Mouse (Mus musculus) granulocyte monocyte progenitor cell, adult 5-6 weeks (primary cell): ENCODE results near the gene Slfn1. TPM values are rescaled to one million over a fixed set of nuclear protein-coding genes. Genes with fewer than 3 reads are reported as not detected.
"Not testable (repeated sequence)": the region's sequence is repeated elsewhere in the genome, so short reads cannot be mapped to it uniquely, and the experiment has no call there.

Experiments used
- ATAC-seq: replicated peaks from 2 replicates; pipeline ENCODE4 v1.8.0; 2016; ENCODE audit warnings: mild to moderate bottlenecking, moderate TSS enrichment, inconsistent platforms; ENCODE audit not compliant: poor library complexity, severe bottlenecking
- total RNA-seq, 2 experiments: library from RNA; stranded (forward) in 1 of 2; stranded (reverse) in 1 of 2; fragments of 200-712, 200-1000 nt in 1 of 2; fragments of >200 nt in 1 of 2; fragmentation: Nextera tagmentation in 1 of 2; gene quantifications; 2 replicates each; pipeline ENCODE4 v1.2.3; 2014 to 2017

Gene Slfn1
- 0.30 TPM in 1 of 2 replicates, not detected in the other for total RNA-seq (2014; fragmentation: Nextera tagmentation)
- 3.1 and 3.8 TPM in 2 replicates for total RNA-seq (2017)

DNA sequence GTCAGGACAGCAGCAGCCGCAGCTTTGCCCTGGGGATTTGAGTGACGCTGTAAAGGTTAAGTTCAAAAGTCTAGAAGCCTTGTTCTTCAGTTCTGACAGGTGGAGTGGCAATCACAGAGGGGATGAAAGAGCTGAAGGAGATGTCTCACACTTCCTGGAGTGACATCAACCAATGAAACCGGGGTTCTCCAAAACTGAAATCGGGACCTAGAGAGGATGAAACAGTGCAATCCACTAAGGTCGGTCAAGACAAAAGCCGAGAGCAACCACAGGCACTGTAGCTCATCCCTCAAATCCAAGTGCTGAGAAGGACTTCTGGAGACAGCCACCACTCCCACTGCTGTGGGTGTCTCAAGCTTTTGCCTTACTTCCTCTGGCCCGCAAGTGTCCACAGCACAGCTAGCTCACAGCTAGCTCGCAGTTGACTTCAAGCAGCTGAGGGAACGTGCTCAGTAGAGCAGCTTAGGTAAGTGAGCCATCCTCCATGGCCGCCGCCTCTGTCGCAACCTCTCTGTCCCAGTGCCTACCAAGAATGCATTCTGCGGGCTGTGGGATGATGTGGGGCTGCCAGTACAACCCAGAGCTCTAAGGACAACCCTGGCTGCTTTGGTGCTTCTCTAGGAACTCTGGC is at the start of gene Slfn1:
TSS of gene Slfn1 (plus strand) at position 253 of the 631 bp plus-strand sequence.
- ATAC-seq, result peak; percentile 72

- ATAC-seq, result no peak
These were observed 48.5 kb upstream of the Slfn1 start for GRCm38 (mm10) chr11:83067982-83068694.

DNA sequence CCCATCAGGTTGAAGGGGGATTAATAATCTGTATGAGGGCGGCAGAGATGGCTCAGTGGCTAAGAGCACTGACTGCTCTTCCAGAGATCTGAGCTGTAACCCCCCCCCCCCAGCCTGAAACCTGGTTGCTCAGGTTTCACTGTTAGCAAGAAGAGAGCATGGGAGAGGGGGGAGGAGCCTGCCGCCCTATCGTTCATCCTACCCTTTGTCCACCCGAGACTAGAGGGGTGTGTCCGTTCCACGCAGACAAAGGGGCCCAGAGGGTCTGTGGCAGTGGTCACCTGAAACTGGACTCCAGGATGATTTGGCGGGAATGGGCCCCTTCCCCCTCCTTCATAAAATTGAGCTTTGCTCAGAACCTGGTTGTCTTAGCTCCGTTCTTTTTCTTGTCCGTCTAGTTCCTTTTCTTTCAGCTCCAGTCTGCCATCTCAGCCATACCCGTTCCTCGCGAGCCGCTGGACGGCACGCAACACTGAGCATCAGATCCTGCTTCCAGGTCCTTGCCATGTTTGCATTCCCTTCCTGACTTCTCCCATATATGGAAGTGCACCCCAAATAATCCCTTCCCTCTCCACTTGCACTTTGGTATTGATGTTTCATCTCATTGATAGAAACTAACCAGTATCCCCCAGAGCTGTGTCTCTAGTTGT is 46.2 kb upstream of the Slfn1 start:
- ATAC-seq, result no peak

- ATAC-seq, result peak; percentile 99
These were observed 38.8 kb upstream of the Slfn1 start for GRCm38 (mm10) chr11:83077714-83078422.

GRCm38 (mm10) chr11:83078423-83079140 is 38.1 kb upstream of the Slfn1 start:
- ATAC-seq, result no peak

DNA sequence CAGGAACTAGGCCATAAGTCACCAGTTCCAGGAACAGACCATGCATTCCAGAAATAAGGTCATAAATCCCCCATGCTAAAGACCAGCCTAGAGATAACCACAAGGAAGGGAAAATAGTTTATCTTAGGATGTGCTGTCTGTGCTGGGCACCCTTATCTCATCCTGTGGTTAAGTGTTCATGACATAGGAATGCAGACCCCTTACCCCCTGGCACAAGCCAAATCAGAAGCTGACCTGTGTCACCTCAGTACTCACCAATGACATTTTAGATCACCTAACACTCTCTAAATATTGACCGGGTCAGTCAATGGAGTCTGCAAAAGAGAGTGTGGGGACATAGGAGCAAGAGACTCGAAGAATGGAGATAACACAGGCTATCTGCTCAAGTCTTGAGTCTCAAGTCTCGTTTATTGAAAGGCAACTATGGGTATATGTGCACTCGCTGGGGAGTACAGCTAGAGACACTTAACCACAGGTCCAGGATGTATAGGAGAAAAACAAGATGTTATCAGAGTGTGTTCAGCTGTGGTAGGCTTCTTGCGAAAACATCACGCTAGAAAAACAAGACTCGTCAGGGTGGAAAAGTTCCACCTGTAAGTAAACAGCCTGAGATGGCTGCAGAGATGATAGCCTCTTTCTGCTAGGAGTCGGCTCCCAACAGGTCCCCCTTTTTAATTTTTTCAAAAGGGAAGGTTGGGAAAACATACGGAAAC is 37.0 kb upstream of the Slfn1 start:
- no peak for ATAC-seq

DNA sequence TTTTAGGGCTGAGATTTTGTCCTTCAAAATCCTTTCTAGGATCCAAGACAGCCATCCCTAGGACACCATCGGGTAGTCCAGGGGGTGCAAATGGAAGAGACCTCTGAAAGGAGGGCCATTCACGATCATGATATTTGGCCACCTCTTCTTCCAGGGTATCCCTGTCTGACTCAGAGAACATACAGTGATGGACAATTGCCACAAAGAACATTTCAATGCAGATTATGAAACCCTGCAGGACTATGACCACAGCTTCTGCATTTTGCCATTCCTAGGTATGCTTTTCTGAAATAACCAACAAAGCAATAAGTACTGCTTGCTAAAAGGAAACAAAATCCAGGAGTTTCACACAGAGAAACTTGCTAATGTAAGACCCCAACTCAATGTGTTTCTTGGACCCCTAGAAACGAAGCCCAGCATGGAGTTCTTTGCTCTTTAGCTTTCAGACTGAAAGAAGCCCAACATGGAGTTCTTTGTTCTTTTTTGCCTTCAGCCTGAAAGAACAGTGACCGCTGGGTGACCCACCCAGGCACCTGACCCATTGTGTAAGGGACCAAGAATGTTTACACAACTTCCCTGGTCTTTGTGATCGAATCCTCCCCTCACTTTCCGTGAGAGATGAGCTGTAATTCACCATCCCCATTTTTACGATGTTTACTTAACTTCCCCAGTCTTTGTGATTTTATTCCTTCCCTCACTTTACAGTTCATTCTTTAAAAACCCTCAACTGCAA is 33.7 kb upstream of the Slfn1 start:
- ATAC-seq, result peak; percentile 71

DNA sequence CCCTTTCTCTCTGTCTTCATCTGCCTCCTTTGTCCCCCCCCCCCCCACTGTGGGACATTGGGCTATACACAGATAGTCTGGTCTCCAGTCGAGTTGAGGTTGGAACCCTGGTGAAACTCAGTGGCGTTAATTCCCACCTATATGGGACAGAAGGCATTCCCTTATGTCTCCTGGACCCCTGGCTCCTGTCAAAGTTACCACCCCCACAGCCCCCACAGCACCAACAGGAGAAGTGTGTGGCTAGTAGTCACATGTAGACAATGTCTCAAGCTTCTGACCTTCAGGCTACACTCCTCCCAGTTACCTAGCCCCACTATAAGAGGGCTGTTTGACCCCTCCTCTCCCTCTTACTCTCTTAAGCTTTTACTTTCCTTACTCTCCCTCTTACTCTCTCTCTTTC is 32.5 kb upstream of the Slfn1 start:
- no peak for ATAC-seq

- no peak for ATAC-seq
These were observed 31.9 kb upstream of the Slfn1 start for GRCm38 (mm10) chr11:83084761-83085160.

- ATAC-seq, result peak; percentile 42
These were observed 1.5 kb upstream of the Slfn1 start for GRCm38 (mm10) chr11:83115138-83115537.

DNA sequence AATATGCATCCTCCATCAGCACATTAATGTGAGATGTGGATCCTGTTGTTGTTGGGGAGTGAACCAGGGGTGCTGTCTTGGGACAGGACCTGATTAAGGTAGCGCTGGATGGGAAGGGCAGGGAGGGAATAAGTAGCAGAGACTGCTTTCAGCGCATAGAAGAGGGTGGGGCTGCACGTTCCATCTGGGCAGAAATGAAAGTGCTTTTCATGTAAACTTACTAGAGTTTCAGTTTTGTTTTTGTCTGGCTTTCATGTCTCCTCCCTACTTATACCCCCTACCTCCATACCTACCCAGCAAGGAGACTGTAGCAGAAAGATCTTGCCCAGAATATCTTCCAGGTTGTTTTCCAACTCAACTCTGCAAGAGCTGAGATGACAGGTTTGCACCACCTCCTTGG is 1.4 kb downstream of the Slfn1 start:
- 0 out of 2 replicates have a peak, but pooled peaks have one; percentile 33 for ATAC-seq

DNA sequence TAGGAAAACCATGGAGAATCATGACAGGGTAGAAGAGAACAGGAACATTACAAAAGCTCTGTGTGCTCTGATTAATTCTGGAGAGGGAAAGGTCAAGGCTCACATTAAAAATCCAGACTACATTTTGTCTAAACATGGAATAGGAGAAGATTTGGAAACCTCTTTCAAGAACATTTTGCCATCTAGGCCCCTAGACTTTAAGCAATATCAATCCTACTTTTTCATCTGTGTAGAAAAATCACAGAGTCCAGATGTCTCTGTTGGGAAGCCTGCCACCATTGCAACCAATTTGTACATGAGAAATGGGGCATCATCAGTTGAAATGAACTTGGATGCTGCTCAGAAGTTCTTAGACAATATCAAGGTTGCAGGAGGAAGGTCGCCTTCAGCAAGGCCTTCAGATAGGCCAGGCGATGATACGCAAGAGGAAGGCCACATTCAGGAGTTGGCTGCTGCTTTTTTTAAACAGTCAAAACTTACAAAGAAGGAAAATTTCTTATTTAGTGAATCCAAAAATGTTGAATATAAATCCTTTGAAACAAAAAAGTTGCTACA is 4.6 kb downstream of the Slfn1 start:
- ATAC-seq, result no peak

DNA sequence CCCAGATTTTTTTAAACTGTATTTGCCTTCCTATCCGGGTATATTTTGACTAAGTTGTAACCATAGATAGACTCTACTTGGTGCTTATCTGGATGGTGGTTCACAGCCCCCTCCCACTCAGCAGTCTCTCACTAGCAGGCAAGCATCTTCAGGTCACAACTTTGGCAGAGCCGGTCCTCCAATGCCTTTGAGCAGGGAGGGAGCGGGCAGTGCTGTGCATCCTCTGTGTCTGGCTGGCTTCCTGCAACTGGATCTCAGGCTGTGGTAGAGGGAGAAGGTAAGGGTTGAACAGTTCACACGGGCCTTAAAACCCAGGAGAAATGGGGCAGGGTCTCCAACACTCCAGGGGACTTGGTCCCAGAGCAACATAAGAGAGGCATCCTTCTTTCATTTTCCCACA is 6.5 kb downstream of the Slfn1 start:
- no peak for ATAC-seq

- ATAC-seq, result peak; percentile 98
These were observed 8.3 kb downstream of the Slfn1 start for GRCm38 (mm10) chr11:83124906-83125305.

- peak; percentile 52; the same call in 1 of the 2 replicates for ATAC-seq
These were observed 9.0 kb downstream of the Slfn1 start for GRCm38 (mm10) chr11:83125633-83126032.

- not testable (repeated sequence) for ATAC-seq
These were observed 20.6 kb downstream of the Slfn1 start for GRCm38 (mm10) chr11:83137253-83137652.

- ATAC-seq, result peak; percentile 55; the same call in 1 of the 2 replicates
These were observed 32.3 kb downstream of the Slfn1 start for GRCm38 (mm10) chr11:83148939-83149338.
